Mouse (Mus musculus) ES-Bruce4 (cell line): ENCODE measurements around the gene Gle1. TPM values are rescaled to one million over a fixed set of nuclear protein-coding genes. Genes with fewer than 3 reads are reported as not detected.
A peak's percentile ranks its signal among the peaks of the same experiment; 100 is the strongest.
"Not testable (repeated sequence)": the region's sequence is repeated elsewhere in the genome, so short reads cannot be mapped to it uniquely, and the experiment has no call there.

ENCODE experiments used
- H3K27ac ChIP-seq: 2 replicates; pipeline ENCODE4 v1.5.1; 2012; ENCODE audit warnings: low read length, inconsistent platforms; ENCODE audit not compliant: insufficient read depth
- H3K27me3 ChIP-seq: 2 replicates; pipeline ENCODE4 v1.6.1; 2012; ENCODE audit warnings: mild to moderate bottlenecking, low read length, inconsistent platforms; ENCODE audit not compliant: control insufficient read depth, poor library complexity, insufficient read depth, severe bottlenecking
- H3K36me3 ChIP-seq: 2 replicates; pipeline ENCODE4 v1.6.1; 2012; ENCODE audit warnings: inconsistent platforms, mild to moderate bottlenecking, low read length, moderate library complexity; ENCODE audit not compliant: control insufficient read depth, poor library complexity, insufficient read depth, severe bottlenecking
- H3K4me1 ChIP-seq: one replicate; pipeline ENCODE4 v1.8.1; 2011; ENCODE audit warnings: low read length; ENCODE audit not compliant: control insufficient read depth, insufficient read depth
- H3K4me3 ChIP-seq: 2 replicates; pipeline ENCODE4 v1.5.1; 2011; ENCODE audit warnings: low read depth, mild to moderate bottlenecking, low read length
- H3K9ac ChIP-seq: 2 replicates; pipeline ENCODE4 v1.6.1; 2012; ENCODE audit warnings: low read depth, mild to moderate bottlenecking, inconsistent platforms; ENCODE audit not compliant: poor library complexity, severe bottlenecking
- H3K9me3 ChIP-seq: replicated peaks from 2 replicates; pipeline ENCODE4 v1.6.1; 2012; ENCODE audit warnings: mild to moderate bottlenecking, low read length, inconsistent platforms; ENCODE audit not compliant: control insufficient read depth, poor library complexity, insufficient read depth, severe bottlenecking
- CTCF ChIP-seq: IDR thresholded peaks from one replicate; pipeline ENCODE4 v1.8.1; 2011; ENCODE audit warnings: low read depth, low read length
- EP300 ChIP-seq: IDR thresholded peaks from 2 replicates; pipeline ENCODE4 v1.6.1; 2011; ENCODE audit warnings: low read depth, low read length; ENCODE audit not compliant: insufficient read depth
- POLR2A ChIP-seq: IDR thresholded peaks from one replicate; pipeline ENCODE4 v1.8.1; 2011; ENCODE audit warnings: low read length; ENCODE audit not compliant: insufficient read depth
- polyA plus RNA-seq: library from polyadenylated mRNA; stranded (reverse); fragments of >200 nt; gene quantifications from 2 replicates; pipeline ENCODE4 v1.2.4, GENCODE M21; 2011; ENCODE audit warnings: low read depth; ENCODE audit not compliant: missing spikeins, insufficient read depth, insufficient read length

The Gle1 gene
- polyA plus RNA-seq: 56.4 and 59.7 TPM in 2 replicates

DNA sequence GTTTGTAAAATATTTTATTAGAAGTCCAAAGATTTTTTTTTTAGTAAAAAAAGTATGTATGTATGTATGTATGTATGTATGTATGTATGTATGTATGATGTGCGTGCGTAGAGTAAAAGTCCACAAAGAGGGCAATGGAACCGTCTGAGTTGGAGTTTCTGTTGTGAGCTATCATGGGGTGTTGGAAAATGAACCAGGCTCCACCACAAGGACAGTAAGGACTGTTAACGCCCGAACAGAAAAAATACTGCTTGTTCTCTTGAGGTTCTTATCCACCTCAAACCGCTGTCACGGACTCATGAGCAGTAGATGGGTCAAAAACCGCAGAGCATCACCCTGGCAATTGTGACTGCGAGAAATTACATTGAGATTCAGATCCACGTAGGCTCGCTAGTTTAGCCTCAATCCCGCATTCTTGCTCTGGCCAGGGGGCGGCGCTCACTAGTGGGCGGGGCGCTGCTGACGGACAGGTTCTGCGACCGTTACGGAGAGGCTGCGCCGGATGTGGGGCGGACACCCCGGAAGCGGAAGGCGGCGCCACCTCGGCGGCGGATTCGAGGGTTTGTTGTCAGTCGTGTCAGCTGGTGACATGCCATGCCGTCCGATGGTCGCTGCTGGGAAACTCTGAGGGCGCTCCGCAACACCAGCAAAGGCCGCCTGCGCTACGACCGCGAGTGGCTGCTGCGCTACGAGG is at the start of gene Gle1:
TSS of gene Gle1 (plus strand) at position 521 of the 694 bp plus-strand sequence.
- Histone ChIP-seq H3K4me1 (no peaks in the 10 kb centered on the region), H3K4me3 (peak within 1 kb of the TSS; percentile 87), H3K27me3 (no peaks in the 10 kb centered on the region), H3K27ac (peak within 1 kb of the TSS; percentile 23; the same call in 1 of the 2 replicates), H3K9ac (peak within 1 kb of the TSS; percentile 52), H3K36me3 (peaks cover 12% of the 10 kb centered on the region), H3K9me3 (no peaks in the 10 kb centered on the region)
- TF ChIP-seq EP300 (no peak), CTCF (peak; percentile 34), POLR2A (peak; percentile 64)

- H3K27me3 ChIP-seq, H3K9me3 ChIP-seq, H3K4me1 ChIP-seq, H3K4me3 ChIP-seq, H3K27ac ChIP-seq, H3K36me3 ChIP-seq, H3K9ac ChIP-seq: not testable (repeated sequence)
Observed at GRCm38 (mm10) chr2:29886659-29887292, 48.5 kb upstream of the Gle1 start.

- peaks cover 22% of the 10 kb centered on the region for H3K36me3 ChIP-seq
- H3K9me3 ChIP-seq: no peaks in the 10 kb centered on the region
- H3K4me3 ChIP-seq: peak within 1 kb of the TSS; percentile 86
- peak within 1 kb of the TSS; percentile 96 for H3K9ac ChIP-seq
- no peaks in the 10 kb centered on the region for H3K27me3 ChIP-seq
- no peaks in the 10 kb centered on the region for H3K4me1 ChIP-seq
- H3K27ac ChIP-seq: peak within 1 kb of the TSS; percentile 30
- TF ChIP-seq POLR2A: peak; percentile 42
- TF ChIP-seq EP300: no peak
Observed at GRCm38 (mm10) chr2:29889066-29889944, 45.9 kb upstream of the Gle1 start, which contains the start of gene Odf2. Odf2 (plus strand) TSS chr2:29889221.

DNA sequence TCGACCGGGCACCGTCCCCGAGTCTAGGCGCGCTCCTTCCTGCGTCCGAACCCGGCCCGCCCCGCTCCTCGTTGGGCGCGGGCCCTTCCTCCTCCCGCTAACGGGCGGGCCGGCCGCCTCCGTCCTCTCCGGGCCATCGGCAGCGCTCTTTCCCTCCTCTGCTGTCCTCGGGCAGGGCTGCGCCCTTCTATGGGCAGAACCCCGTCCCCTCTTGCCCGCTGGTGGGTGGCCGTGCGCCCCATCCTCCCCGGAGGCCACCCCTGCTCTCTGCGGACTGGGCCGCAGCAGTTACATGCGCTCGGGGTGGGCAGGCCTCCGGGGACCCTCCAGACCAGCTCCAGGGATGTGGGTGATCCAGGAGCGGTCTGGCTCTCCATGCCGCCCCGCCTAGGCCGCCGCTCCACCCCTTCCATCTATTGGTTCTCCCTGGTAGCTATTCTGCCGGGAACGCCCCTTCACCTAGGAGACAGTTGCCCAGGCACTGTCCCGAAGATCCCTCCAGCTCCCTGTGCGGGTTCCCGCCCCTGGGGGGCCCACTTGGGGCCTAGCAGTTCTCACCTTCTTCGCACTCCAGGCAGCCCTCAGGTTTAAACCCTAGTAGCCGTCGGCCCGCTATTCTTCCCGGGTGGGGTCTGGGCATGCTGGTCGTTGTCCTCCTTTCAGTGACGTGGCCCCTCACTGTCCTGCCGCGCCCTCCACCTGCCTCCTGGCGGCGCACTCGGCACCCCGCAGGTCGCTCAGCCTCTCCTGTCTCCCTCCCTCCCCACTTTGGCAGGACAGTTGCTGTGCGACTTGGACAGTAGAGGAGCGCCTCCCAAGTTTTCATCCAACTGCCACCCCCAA is 45.0 kb upstream of the Gle1 start:
- H3K36me3 ChIP-seq: peaks cover 29% of the 10 kb centered on the region
- H3K27me3 ChIP-seq: no peaks in the 10 kb centered on the region
- peak overlapping the region; percentile 30; the same call in 1 of the 2 replicates for H3K27ac ChIP-seq
- peak overlapping the region; percentile 96 for H3K9ac ChIP-seq
- peak overlapping the region; percentile 86 for H3K4me3 ChIP-seq
- no peaks in the 10 kb centered on the region for H3K4me1 ChIP-seq
- TF ChIP-seq CTCF: peak; percentile 60
- peak; percentile 7 for TF ChIP-seq POLR2A
- TF ChIP-seq EP300: no peak
- H3K9me3 ChIP-seq: no peaks in the 10 kb centered on the region

DNA sequence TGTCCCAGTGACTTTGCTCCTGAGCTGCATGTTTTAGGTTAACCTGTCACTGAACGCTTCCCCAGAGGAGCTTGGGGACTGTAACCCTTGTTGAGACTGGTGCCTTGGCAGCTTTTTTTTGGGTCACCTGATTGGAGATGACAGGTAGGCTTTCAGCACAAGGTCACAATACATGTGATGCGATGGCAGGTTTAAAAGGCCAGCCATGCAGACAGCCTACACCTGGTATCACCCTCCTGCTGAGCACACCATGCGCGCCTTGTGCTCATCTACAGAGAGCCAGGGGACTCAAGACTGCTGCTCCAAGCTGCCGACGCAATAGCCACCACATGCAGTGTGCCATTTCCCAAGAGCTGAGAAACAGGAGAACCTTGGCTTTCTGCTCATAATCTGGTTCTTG is 43.5 kb upstream of the Gle1 start:
- Histone ChIP-seq H3K27me3 (no peaks in the 10 kb centered on the region), H3K4me1 (no peaks in the 10 kb centered on the region), H3K36me3 (peaks cover 39% of the 10 kb centered on the region), H3K9ac (no peak overlapping the region), H3K4me3 (no peak overlapping the region), H3K27ac (no peak overlapping the region), H3K9me3 (no peaks in the 10 kb centered on the region)
- no peak for TF ChIP-seq EP300
- no peak for TF ChIP-seq POLR2A
- TF ChIP-seq CTCF: no peak
